Mouse (Mus musculus) erythroblast, embryonic 14.5 days (primary cell): ENCODE measurements around the gene Tnfaip1. TPM values are rescaled to one million over a fixed set of nuclear protein-coding genes. Genes with fewer than 3 reads are reported as not detected.

Experiments used
- H3K27me3 ChIP-seq: 2 replicates; pipeline ENCODE4 v1.6.1; 2012; ENCODE audit warnings: inconsistent platforms; ENCODE audit not compliant: control insufficient read depth
- H3K36me3 ChIP-seq: 2 replicates; pipeline ENCODE4 v1.6.1; 2012; ENCODE audit warnings: mild to moderate bottlenecking, inconsistent platforms; ENCODE audit not compliant: control insufficient read depth
- H3K4me1 ChIP-seq: 2 replicates; pipeline ENCODE4 v1.6.1; 2012; ENCODE audit warnings: inconsistent platforms; ENCODE audit not compliant: control insufficient read depth
- H3K4me3 ChIP-seq: replicated peaks from 2 replicates; pipeline ENCODE3; 2012; ENCODE audit warnings: moderate library complexity, mild to moderate bottlenecking, inconsistent platforms
- H3K9me3 ChIP-seq: 2 replicates; pipeline ENCODE4 v1.6.1; 2012; ENCODE audit warnings: low read length, inconsistent platforms, mixed read lengths; ENCODE audit not compliant: control insufficient read depth
- GATA1 ChIP-seq: IDR thresholded peaks from 2 replicates; pipeline ENCODE4 v1.6.1; 2012; ENCODE audit warnings: low read length, inconsistent platforms, mixed read lengths
- TAL1 ChIP-seq: IDR thresholded peaks from 3 replicates; pipeline ENCODE4 v1.6.1; 2012; ENCODE audit warnings: low read length, inconsistent platforms, mixed read lengths
- polyA plus RNA-seq: library from polyadenylated mRNA; stranded (reverse); fragments of >175 nt; gene quantifications from 2 replicates; pipeline ENCODE4 v1.2.3, GENCODE M21; 2012

The Tnfaip1 gene
- polyA plus RNA-seq, 1 experiment: 0.21 TPM

GRCm38 (mm10) chr11:78528714-78529113 lies 7.4 kb downstream of the Tnfaip1 start:
- no peak for TF ChIP-seq GATA1
- no peak for TF ChIP-seq TAL1
- Histone ChIP-seq H3K36me3 (peaks cover 50% of the 10 kb centered on the region), H3K4me3 (no peak overlapping the region), H3K4me1 (no peaks in the 10 kb centered on the region), H3K27me3 (no peaks in the 10 kb centered on the region), H3K9me3 (no peaks in the 10 kb centered on the region)

- Histone ChIP-seq H3K9me3 (no peaks in the 10 kb centered on the region), H3K4me1 (no peaks in the 10 kb centered on the region), H3K27me3 (no peaks in the 10 kb centered on the region), H3K4me3 (no peak overlapping the region), H3K36me3 (peaks cover 85% of the 10 kb centered on the region)
- TF ChIP-seq TAL1 (no peak), GATA1 (no peak)
Measured at GRCm38 (mm10) chr11:78524838-78525237, 11.3 kb downstream of the Tnfaip1 start.

GRCm38 (mm10) chr11:78523241-78523955 lies 12.7 kb downstream of the Tnfaip1 start:
- H3K9me3 ChIP-seq: no peaks in the 10 kb centered on the region

GRCm38 (mm10) chr11:78522481-78522997 lies 13.6 kb downstream of the Tnfaip1 start:
- no peak overlapping the region for H3K4me3 ChIP-seq
- no peak for TF ChIP-seq TAL1
- TF ChIP-seq GATA1: no peak
- no peaks in the 10 kb centered on the region for H3K9me3 ChIP-seq
- H3K27me3 ChIP-seq: no peaks in the 10 kb centered on the region
- H3K4me1 ChIP-seq: no peaks in the 10 kb centered on the region
- H3K36me3 ChIP-seq: peaks cover 90% of the 10 kb centered on the region

More at GRCm38 (mm10) chr11:78523241-78523955, 12.7 kb downstream of the Tnfaip1 start:
- Histone ChIP-seq H3K4me3 (no peak overlapping the region), H3K4me1 (no peaks in the 10 kb centered on the region), H3K27me3 (no peaks in the 10 kb centered on the region), H3K36me3 (peaks cover 89% of the 10 kb centered on the region)
- no peak for TF ChIP-seq TAL1
- TF ChIP-seq GATA1: no peak

- Histone ChIP-seq H3K9me3 (no peaks in the 10 kb centered on the region), H3K4me1 (no peaks in the 10 kb centered on the region), H3K4me3 (no peak overlapping the region), H3K27me3 (no peaks in the 10 kb centered on the region), H3K36me3 (peaks cover 85% of the 10 kb centered on the region)
- TF ChIP-seq TAL1: no peak
- no peak for TF ChIP-seq GATA1
Measured at GRCm38 (mm10) chr11:78521880-78522279, 14.3 kb downstream of the Tnfaip1 start.

- Histone ChIP-seq H3K4me3 (no peak overlapping the region), H3K36me3 (peaks cover 87% of the 10 kb centered on the region), H3K9me3 (no peaks in the 10 kb centered on the region), H3K4me1 (peaks cover 6% of the 10 kb centered on the region), H3K27me3 (no peaks in the 10 kb centered on the region)
- no peak for TF ChIP-seq TAL1
- no peak for TF ChIP-seq GATA1
Measured at GRCm38 (mm10) chr11:78518931-78519330, 17.2 kb downstream of the Tnfaip1 start.

- peaks cover 55% of the 10 kb centered on the region for H3K36me3 ChIP-seq
- peaks cover 29% of the 10 kb centered on the region for H3K4me1 ChIP-seq
- TF ChIP-seq GATA1: no peak
- TF ChIP-seq TAL1: no peak
- H3K27me3 ChIP-seq: no peaks in the 10 kb centered on the region
- H3K4me3 ChIP-seq: no peak overlapping the region
- no peaks in the 10 kb centered on the region for H3K9me3 ChIP-seq
Measured at GRCm38 (mm10) chr11:78515549-78516325, 20.4 kb downstream of the Tnfaip1 start.

- H3K9me3 ChIP-seq: no peaks in the 10 kb centered on the region
- peaks cover 47% of the 10 kb centered on the region for H3K36me3 ChIP-seq
- peaks cover 30% of the 10 kb centered on the region for H3K4me1 ChIP-seq
- no peaks in the 10 kb centered on the region for H3K27me3 ChIP-seq
- TF ChIP-seq GATA1 (no peak), TAL1 (no peak)
- peak overlapping the region; percentile 72 for H3K4me3 ChIP-seq
Measured at GRCm38 (mm10) chr11:78513106-78513790, 22.9 kb downstream of the Tnfaip1 start.
